Mouse (Mus musculus): ENCODE measurements at regions not wholly inside any gene's neighbourhood (a gene's known extent, or its start where the extent isn't known, plus 50 kb on each side); places are given as distances from the start of the nearest gene placed in this dataset.

DNA sequence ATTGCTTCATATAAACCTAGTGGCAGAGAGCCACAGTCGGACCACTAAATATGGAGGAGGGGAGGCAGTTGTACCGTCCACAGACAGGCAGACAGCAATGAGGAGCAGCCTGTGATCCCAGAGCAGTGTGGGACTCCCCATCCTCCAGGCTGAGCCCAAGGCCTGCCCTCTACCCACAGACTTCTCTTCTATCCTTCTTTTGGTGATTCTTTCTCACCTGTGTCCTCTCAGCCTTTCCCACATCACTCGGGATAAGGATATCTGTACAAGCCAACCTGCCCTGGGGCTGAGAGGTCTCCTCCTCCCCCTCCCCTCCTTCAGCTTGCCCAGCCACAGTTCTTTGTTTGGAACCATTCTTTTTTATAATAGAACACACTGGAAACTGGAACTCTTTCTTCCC, 158.8 kb upstream of the 1700066M21Rik start:
- Histone ChIP-seq H3K9ac (no peak overlapping the region), H3K27ac (peak overlapping the region; percentile 44; the same call in 1 of the 2 replicates), H3K27me3 (peaks cover 5% of the 10 kb centered on the region; the same call in 1 of the 2 replicates)

DNA sequence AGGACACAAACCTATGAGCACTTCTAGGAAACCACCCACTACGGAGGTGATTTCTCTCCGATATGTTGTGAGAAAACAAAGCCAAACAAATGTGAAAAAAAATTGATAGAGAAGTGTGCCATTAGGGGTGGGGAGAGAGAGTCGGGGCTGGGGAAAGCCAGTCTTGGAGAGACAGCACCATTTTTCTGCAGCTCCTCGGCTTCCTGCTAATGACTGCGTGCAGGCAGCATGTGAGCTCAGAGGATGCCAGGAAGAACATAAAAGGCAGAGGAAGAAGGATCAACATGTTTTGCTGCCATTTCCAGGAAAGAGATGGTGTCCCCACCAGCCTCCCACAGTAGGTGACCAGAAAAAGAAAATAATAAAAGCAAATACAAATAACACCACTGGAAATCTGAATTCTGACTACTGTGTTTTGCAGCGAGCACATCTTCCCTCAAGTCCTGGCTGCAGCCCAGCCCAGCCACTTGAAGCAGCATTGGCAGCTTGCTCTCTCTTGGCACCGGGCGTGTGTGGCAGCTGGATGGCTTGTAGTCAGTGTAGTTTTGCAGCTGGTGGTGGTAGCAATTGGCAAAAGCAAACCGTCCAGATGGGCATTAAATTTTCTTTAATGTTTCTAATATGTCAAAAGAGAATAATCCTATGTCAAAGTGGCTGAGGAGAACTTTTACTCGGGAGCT, 152.9 kb upstream of the 1700066M21Rik start:
- Histone ChIP-seq H3K4me2 (no peak overlapping the region), H3K9ac (no peak overlapping the region), H3K27me3 (peaks cover 5% of the 10 kb centered on the region; the same call in 1 of the 2 replicates), H3K27ac (no peak overlapping the region), H3K36me3 (replicated peaks) (no peaks in the 10 kb centered on the region), H3K4me1 (no peaks in the 10 kb centered on the region), H3K4me3 (replicated peaks) (no peak overlapping the region), H3K9me3 (no peaks in the 10 kb centered on the region)
- 82% methylated on average over 10 of the region's 10 CpGs for WGBS
- no peak for ATAC-seq (ENCODE audit: low FRiP score)

More for the DNA sequence above, 158.8 kb upstream of the 1700066M21Rik start:
- H3K4me2 ChIP-seq: no peak overlapping the region
- no peaks in the 10 kb centered on the region for H3K36me3 ChIP-seq (replicated peaks)
- no peaks in the 10 kb centered on the region for H3K9me3 ChIP-seq
- 17% methylated on average over 3 of the region's 3 CpGs for WGBS
- peaks cover 22% of the 10 kb centered on the region for H3K4me1 ChIP-seq
- no peak overlapping the region for H3K4me3 ChIP-seq (replicated peaks)
- ATAC-seq (ENCODE audit: low FRiP score): peak; percentile 57

DNA sequence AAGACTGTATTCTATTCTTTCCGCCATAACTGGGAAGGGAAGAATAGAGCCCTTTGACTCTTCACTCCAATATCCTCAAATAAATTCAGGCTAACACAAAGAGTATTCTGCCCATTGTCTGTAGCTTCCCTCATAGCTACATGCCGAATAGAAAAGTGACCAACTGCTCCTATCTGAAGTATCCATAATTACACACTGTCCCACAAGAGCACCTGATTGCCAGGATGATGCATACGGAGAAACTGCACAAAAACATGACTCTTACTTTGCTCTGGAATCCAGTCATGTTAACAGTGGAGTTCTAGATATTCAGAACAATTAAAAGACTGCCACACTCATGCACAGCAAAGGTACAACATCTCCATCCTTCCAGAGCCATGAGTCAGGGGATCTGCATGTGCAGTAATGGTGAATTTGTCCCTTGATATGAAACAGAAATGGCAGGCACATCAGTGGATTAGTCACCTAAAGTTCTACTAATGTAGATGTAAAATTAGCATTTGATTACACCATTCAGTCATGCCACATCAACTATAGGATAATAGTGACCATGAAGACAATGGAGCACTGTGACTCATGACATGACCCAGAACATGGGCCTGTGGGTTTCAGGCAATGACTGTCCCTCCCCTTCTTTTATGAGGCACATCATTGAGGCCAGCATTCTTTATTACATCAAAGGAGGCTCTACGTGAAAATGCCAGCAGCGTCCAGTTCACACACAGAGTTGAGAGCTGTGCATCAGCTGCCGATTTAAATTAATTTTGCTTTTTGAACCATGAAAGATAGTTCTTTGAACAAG, 133.6 kb upstream of the 1700066M21Rik start:
- Histone ChIP-seq H3K27ac (no peak overlapping the region), H3K9ac (no peak overlapping the region), H3K4me1 (peaks cover 5% of the 10 kb centered on the region), H3K9me3 (no peaks in the 10 kb centered on the region), H3K4me2 (no peak overlapping the region), H3K36me3 (replicated peaks) (no peaks in the 10 kb centered on the region), H3K27me3 (no peaks in the 10 kb centered on the region), H3K4me3 (replicated peaks) (no peak overlapping the region)
- ATAC-seq (ENCODE audit: low FRiP score): 0 out of 2 replicates have a peak, but pooled peaks have one; percentile 44
- 46% methylated on average over 6 of the region's 6 CpGs for WGBS

DNA sequence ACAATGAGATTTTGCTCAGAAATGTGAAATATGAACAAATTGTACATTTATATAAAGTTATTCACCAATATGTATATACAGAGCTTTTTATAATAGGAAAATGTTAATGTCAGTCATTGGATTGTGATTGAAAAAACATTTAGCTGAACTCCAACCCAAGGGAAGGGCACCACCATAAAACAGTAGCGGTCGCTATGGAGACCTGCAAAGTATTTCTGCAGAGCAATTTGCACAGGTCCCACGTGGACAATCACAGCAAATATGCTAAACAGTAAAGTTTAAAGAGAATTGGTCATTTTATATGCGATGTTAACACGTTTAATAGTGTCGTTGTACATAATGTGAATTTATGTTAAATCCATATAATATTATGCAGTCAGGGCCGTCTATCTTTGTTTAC, 117.8 kb upstream of the 1700066M21Rik start:
- Histone ChIP-seq H3K4me3 (replicated peaks) (no peak overlapping the region), H3K4me2 (no peak overlapping the region), H3K27ac (no peak overlapping the region), H3K9me3 (no peaks in the 10 kb centered on the region), H3K27me3 (no peaks in the 10 kb centered on the region), H3K9ac (no peak overlapping the region), H3K4me1 (peaks cover 3% of the 10 kb centered on the region; the same call in 1 of the 2 replicates), H3K36me3 (replicated peaks) (no peaks in the 10 kb centered on the region)
- 60% methylated on average over 7 of the region's 7 CpGs for WGBS
- no peak for ATAC-seq (ENCODE audit: low FRiP score)

DNA sequence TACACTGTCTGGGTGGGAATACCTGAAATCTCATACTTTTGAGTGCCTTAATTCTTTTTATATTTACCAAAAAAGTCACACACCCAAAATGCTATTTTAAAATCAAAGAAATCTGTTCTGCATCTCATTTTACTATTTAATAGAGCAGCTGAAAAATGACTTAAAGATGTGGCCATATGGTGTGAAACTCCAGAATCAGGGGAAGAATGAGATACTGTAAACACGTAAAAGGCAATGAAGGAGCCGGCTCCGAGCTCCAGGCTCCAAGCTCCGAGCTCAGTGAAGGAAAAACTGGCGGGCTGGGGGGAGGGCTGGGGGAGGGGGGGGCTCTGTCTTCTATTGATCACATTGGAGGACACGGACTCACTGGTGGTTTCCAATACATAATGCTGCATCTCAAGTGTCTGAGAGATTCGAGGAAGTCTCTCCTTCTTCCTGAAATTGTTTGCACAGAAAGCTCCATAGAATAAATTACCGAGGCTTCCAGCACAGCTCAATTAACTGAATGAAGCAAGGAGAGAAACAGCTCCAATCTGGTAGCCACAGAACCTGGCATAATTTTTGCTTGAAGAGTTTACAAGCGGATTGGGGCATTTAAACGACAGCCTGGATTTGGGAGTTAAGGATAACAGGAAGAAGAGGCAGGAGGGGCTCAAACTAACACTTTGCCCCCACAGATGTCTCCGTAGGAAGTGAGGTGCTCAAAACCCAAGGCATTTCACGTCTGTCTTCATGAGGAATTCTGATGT, 112.2 kb upstream of the 1700066M21Rik start:
- Histone ChIP-seq H3K27ac (no peak overlapping the region), H3K4me3 (replicated peaks) (no peak overlapping the region), H3K36me3 (replicated peaks) (no peaks in the 10 kb centered on the region), H3K27me3 (0 out of 2 replicates have a peak, but pooled peaks cover 3% of the 10 kb centered on the region), H3K9me3 (no peaks in the 10 kb centered on the region), H3K9ac (no peak overlapping the region), H3K4me2 (no peak overlapping the region; the same call in 1 of the 2 replicates), H3K4me1 (peaks cover 15% of the 10 kb centered on the region)
- no peak for ATAC-seq (ENCODE audit: low FRiP score)
- 48% methylated on average over 12 of the region's 12 CpGs for WGBS

DNA sequence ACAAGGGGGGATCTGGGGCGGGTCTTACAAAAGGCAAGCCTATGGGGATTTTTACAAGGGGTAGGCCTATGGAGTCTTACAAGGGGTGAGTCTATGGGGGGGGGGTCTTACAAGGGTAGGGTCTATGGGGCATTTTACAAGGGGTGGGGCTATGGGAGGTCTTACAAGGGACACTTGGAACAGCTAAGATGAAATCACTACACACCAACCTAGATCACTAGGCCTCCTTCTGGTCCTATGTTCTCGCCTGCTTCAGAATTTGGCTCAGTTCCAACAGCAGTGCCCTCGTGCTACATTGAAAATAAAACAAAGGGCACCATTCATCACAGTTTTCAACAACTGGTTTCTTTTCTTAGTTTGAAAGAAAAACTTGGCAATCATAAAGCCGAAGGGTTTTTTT, 110.7 kb upstream of the 1700066M21Rik start:
- Histone ChIP-seq H3K4me2 (no peak overlapping the region), H3K4me1 (peaks cover 15% of the 10 kb centered on the region), H3K36me3 (replicated peaks) (no peaks in the 10 kb centered on the region), H3K27me3 (0 out of 2 replicates have a peak, but pooled peaks cover 3% of the 10 kb centered on the region), H3K9ac (no peak overlapping the region), H3K9me3 (no peaks in the 10 kb centered on the region), H3K4me3 (replicated peaks) (no peak overlapping the region), H3K27ac (no peak overlapping the region)
- peak; percentile 67; the same call in 1 of the 2 replicates for ATAC-seq (ENCODE audit: low FRiP score)
- WGBS: 25% methylated on average over 4 of the region's 4 CpGs

DNA sequence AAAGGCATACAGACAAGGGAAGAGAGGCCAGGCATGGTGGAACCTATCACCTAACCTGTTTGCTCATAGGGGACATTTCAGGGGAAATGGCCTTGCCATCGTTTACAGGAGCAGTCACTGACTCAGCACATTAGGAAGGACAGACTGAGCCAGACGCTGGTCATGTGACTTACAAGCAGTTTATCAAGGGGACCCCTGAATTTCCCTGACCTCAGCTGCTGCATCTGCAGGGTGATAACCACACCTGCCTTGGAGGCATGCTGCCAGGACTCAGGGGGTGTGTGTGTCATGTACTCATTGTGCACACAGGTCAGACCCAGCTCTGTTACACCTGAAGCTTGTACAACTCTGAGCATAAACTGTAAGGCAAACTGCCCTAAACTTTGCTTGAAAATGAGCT, 109.6 kb upstream of the 1700066M21Rik start:
- Histone ChIP-seq H3K9ac (no peak overlapping the region), H3K4me1 (peaks cover 15% of the 10 kb centered on the region), H3K4me3 (replicated peaks) (no peak overlapping the region), H3K9me3 (no peaks in the 10 kb centered on the region), H3K4me2 (no peak overlapping the region), H3K36me3 (replicated peaks) (no peaks in the 10 kb centered on the region), H3K27me3 (0 out of 2 replicates have a peak, but pooled peaks cover 3% of the 10 kb centered on the region), H3K27ac (no peak overlapping the region)
- ATAC-seq (ENCODE audit: low FRiP score): no peak
- 89% methylated on average over 2 of the region's 2 CpGs for WGBS

DNA sequence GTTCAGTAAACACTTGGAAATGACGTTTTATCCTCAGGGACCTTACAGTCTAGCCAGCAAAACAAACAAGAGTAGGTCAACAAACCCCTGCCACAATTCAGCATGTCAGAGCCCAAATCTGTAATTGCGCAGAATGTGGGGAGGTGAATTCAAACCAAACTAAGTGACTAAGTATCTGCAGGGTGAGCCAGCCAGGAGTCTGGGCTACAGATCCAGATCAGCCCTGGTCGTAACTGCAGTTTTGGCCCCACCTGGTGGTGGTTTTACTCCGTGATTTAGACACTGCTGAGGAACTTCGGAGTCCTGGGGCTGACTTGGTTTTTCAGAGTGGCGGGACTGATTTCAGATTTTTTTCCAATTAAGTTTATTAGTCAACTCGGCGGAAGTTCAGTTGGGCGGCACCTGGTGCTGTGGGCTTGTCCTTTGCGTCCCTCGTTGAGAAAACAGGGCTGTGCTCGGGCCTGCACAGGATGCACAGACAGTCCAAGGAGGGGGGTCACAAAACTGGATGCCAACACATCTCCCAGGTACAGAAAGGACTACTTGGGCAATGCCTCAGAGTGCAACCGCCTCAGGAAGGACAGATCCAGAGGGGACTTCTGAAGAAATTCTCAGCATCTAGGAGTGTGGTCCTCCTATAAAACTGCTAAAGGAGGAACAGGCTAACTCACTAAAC, 107.6 kb upstream of the 1700066M21Rik start:
- no peak overlapping the region for H3K4me2 ChIP-seq
- H3K9me3 ChIP-seq: no peaks in the 10 kb centered on the region
- peak; percentile 67 for ATAC-seq (ENCODE audit: low FRiP score)
- H3K27me3 ChIP-seq: 0 out of 2 replicates have a peak, but pooled peaks cover 3% of the 10 kb centered on the region
- H3K27ac ChIP-seq: no peak overlapping the region
- no peaks in the 10 kb centered on the region for H3K36me3 ChIP-seq (replicated peaks)
- H3K9ac ChIP-seq: no peak overlapping the region
- 50% methylated on average over 13 of the region's 13 CpGs for WGBS
- no peak overlapping the region for H3K4me3 ChIP-seq (replicated peaks)
- H3K4me1 ChIP-seq: peaks cover 15% of the 10 kb centered on the region

DNA sequence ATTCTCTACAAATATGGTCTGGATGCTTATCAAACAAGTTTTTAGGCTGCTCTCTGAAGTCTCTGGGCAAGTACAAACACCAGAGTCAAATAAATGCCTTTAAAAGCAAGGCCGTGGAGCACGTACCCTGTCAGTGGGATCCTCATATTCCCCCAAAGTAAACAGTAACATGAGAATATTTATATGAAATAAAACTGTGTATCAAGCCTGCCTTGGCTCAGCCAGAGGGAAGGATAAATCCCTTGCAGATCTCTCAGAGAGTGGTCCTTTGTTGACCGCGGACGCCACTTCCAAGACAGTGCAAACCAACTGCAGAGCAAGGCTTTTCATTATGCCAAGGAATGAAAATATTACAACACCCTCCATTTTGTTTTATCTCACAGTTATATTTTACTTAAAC, 104.8 kb upstream of the 1700066M21Rik start:
- Histone ChIP-seq H3K4me2 (no peak overlapping the region), H3K27me3 (0 out of 2 replicates have a peak, but pooled peaks cover 3% of the 10 kb centered on the region), H3K9ac (no peak overlapping the region), H3K36me3 (replicated peaks) (no peaks in the 10 kb centered on the region), H3K9me3 (no peaks in the 10 kb centered on the region), H3K4me1 (0 out of 2 replicates have a peak, but pooled peaks cover 1% of the 10 kb centered on the region), H3K4me3 (replicated peaks) (no peak overlapping the region), H3K27ac (no peak overlapping the region)
- no peak for ATAC-seq (ENCODE audit: low FRiP score)
- 90% methylated on average over 5 of the region's 5 CpGs for WGBS

DNA sequence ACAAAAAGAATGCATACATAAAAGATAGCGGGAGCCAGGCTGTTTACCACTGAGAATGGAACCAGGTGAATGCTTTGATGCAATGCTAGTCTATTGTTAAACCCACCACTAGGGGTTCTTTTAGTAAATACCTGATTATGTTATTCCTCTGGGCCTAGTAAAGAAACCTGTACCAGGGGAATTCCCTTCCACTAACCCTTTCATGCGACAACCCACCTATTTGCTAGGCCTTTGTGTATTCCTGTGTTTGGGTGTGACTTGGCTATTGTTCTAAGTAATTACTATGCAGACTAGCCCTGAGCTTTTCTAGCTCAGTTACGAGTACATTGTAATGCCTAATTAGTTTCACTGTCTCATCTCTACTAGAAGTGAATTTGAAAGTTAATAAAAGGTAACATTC, 95.9 kb upstream of the 1700066M21Rik start:
- no peaks in the 10 kb centered on the region for H3K27me3 ChIP-seq
- no peaks in the 10 kb centered on the region for H3K9me3 ChIP-seq
- 75% methylated on average over 3 of the region's 3 CpGs for WGBS
- ATAC-seq (ENCODE audit: low FRiP score): no peak
- no peak overlapping the region for H3K27ac ChIP-seq
- H3K9ac ChIP-seq: no peak overlapping the region
- no peak overlapping the region for H3K4me2 ChIP-seq
- H3K36me3 ChIP-seq (replicated peaks): no peaks in the 10 kb centered on the region
- no peaks in the 10 kb centered on the region for H3K4me1 ChIP-seq
- no peak overlapping the region for H3K4me3 ChIP-seq (replicated peaks)

DNA sequence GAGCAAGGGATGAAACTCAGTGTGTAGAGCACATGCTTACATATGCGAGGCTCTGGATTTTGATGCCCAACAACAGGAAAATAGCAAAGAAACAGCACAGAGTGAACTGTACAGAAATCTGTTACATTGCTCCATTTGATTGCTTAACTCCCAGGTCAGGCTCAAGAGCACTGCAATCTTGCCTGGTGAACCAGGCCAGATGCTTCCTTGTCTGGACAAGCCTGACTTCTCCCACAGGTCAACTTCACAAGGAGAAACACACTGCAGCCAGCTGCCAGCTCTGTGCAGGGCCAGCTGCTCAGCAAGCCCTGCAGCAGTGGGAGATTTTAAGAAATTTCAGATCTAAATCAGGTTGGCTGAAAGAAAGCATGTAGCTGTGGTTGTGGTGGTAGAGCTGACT, 81.2 kb upstream of the 1700066M21Rik start:
- 96% methylated on average over 1 of the region's 1 CpGs for WGBS
- H3K9ac ChIP-seq: no peak overlapping the region
- H3K27ac ChIP-seq: no peak overlapping the region
- H3K36me3 ChIP-seq (replicated peaks): no peaks in the 10 kb centered on the region
- H3K4me2 ChIP-seq: no peak overlapping the region
- no peaks in the 10 kb centered on the region for H3K9me3 ChIP-seq
- no peak overlapping the region for H3K4me3 ChIP-seq (replicated peaks)
- no peaks in the 10 kb centered on the region for H3K27me3 ChIP-seq
- no peak for ATAC-seq (ENCODE audit: low FRiP score)
- H3K4me1 ChIP-seq: no peaks in the 10 kb centered on the region

DNA sequence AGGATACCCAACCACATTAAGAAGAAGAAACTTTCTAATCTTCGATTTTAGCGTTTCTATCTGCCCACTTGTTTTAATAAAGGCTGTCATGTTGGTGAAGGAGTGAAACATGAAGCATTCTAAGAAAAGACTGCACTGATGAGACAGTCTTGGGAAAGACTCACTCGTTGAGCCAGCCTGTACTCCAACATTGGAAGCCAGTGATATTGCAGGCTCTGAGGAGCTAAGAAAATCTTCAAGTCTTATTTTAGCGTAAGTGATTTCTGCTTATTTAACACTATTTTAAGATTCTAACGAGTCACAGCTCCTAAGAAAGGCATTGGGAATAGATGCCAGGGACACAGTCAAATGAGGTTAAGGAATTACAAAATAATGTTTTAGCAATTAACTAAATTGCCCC, 78.9 kb upstream of the 1700066M21Rik start:
- ATAC-seq (ENCODE audit: low FRiP score): no peak
- Histone ChIP-seq H3K9ac (no peak overlapping the region), H3K4me1 (no peaks in the 10 kb centered on the region), H3K4me2 (no peak overlapping the region), H3K27ac (no peak overlapping the region), H3K4me3 (replicated peaks) (no peak overlapping the region), H3K9me3 (no peaks in the 10 kb centered on the region), H3K27me3 (no peaks in the 10 kb centered on the region), H3K36me3 (replicated peaks) (no peaks in the 10 kb centered on the region)
- 78% methylated on average over 5 of the region's 5 CpGs for WGBS
